ENCODE assay signal across 21 mouse cellular contexts in the genomic region with DNA sequence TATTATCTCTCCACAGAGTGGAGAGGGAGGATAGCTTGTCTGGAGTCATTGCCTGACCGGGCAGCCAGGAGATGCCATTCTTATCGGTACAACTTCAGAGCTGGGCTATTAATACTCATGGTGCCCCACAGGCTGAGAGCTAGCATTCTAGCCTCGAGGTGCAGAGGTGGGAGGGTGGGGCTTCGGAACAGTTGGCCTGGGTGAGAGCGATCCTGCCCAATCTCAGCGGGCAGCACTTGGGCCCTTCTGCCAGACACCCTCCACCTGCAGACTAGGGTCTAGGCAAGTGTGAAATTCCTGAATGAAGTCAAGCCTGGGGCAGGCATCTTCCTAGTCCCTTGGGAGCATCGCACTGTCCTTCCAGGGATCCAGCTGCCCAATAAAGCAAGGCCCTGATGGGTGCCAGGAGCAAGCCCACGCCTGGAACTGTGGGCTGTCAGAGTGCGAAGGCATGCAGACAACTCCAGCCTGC. TPM values are rescaled to one million over a fixed set of nuclear protein-coding genes. Genes with fewer than 3 reads are reported as not detected.
DNase-seq lines count a peak whose midpoint lies in the region; ATAC-seq and TF ChIP-seq lines count a peak whose summit lies in the region.
"Had no signal": no experiment of that assay in that cellular context is flagged by ENCODE, and none has a peak within 500 bp of the region (broad histone marks: within the 10 kb centered on the region; RNA-seq: fewer than 3 reads in every experiment).

No protein-coding gene starts in this region.

- H3K9me3 ChIP-seq in embryonic facial prominence, embryonic 15.5 days (replicated peaks), result no peaks in the 10 kb centered on the region
- no peaks in the 10 kb centered on the region for H3K9me3 ChIP-seq in embryonic facial prominence, embryonic 10.5 days
- no peaks in the 10 kb centered on the region for H3K9me3 ChIP-seq in lung, postnatal 0 days (ENCODE audit: low read length)
- H3K9me3 ChIP-seq in heart, embryonic 16.5 days (replicated peaks; ENCODE audit: control insufficient read depth, low read length), result 0 out of 2 replicates have a peak, but pooled peaks cover 3% of the 10 kb centered on the region
- H3K9me3 ChIP-seq: neural tube, embryonic 12.5 days had no signal

- TF ChIP-seq POLR2A in myocyte (IDR thresholded peaks at IDR 0.05; ENCODE audit: insufficient read length, low read depth), result no peak

- WGBS in embryonic facial prominence, embryonic 15.5 days, result 68% methylated on average over 9 of the region's 9 CpGs
- WGBS in embryonic facial prominence, embryonic 10.5 days, result 74% methylated on average over 9 of the region's 9 CpGs
- 42% methylated on average over 9 of the region's 9 CpGs for WGBS in lung, postnatal 0 days
- WGBS in heart, embryonic 16.5 days, result 25% methylated on average over 9 of the region's 9 CpGs

- no peak for DNase-seq in embryonic facial prominence, embryonic 10.5 days (ENCODE audit: low spot score)
- DNase-seq in lung, postnatal 0 days (ENCODE audit: low spot score), result peak; percentile 12
- no peak for DNase-seq in lung, postnatal 4 days
- no peak for DNase-seq in kidney, postnatal 25 days
- no peak for DNase-seq in urinary bladder, postnatal 25 days (ENCODE audit: low spot score)
- DNase-seq: adrenal gland, adult 8-10 months; gastrocnemius, postnatal 14 days; kidney, adult 8-10 months; kidney, postnatal 14 days; lung, postnatal 14 days; right cerebral cortex, postnatal 4 days had no signal

- no peak overlapping the region for H3K27ac ChIP-seq in embryonic facial prominence, embryonic 15.5 days (replicated peaks)
- H3K27ac ChIP-seq in embryonic facial prominence, embryonic 10.5 days (replicated peaks), result no peak overlapping the region
- no peak overlapping the region for H3K27ac ChIP-seq in lung, postnatal 0 days (ENCODE audit: low read length)
- H3K27ac ChIP-seq in heart, embryonic 16.5 days (ENCODE audit: low read length), result peak overlapping the region; percentile 97
- H3K27ac ChIP-seq: liver, embryonic 14.5 days; midbrain, embryonic 10.5 days; neural tube, embryonic 12.5 days; stomach, postnatal 0 days had no signal

- H3K79me2 ChIP-seq in myocyte (ENCODE audit: control insufficient read depth, insufficient read depth), result no peaks in the 10 kb centered on the region

- H3K27me3 ChIP-seq in embryonic facial prominence, embryonic 15.5 days, result peaks cover 10% of the 10 kb centered on the region; the same call in 1 of the 2 replicates
- H3K27me3 ChIP-seq in embryonic facial prominence, embryonic 10.5 days (replicated peaks; ENCODE audit: low read depth, poor library complexity, severe bottlenecking), result peaks cover 11% of the 10 kb centered on the region
- H3K27me3 ChIP-seq in lung, postnatal 0 days (replicated peaks; ENCODE audit: insufficient read depth, low read length), result no peaks in the 10 kb centered on the region
- H3K27me3 ChIP-seq in heart, embryonic 16.5 days (ENCODE audit: control insufficient read depth, insufficient read depth, low read length), result no peaks in the 10 kb centered on the region
- no peaks in the 10 kb centered on the region for H3K27me3 ChIP-seq in myocyte (ENCODE audit: control insufficient read depth, insufficient read depth, insufficient read length)
- H3K27me3 ChIP-seq: neural tube, embryonic 12.5 days; Patski had no signal

- no peaks in the 10 kb centered on the region for H3K36me3 ChIP-seq in embryonic facial prominence, embryonic 15.5 days
- H3K36me3 ChIP-seq in embryonic facial prominence, embryonic 10.5 days (replicated peaks), result no peaks in the 10 kb centered on the region
- H3K36me3 ChIP-seq in lung, postnatal 0 days (ENCODE audit: insufficient read depth, low read length), result no peaks in the 10 kb centered on the region
- H3K36me3 ChIP-seq in heart, embryonic 16.5 days (ENCODE audit: control insufficient read depth, insufficient read depth), result no peaks in the 10 kb centered on the region
- no peaks in the 10 kb centered on the region for H3K36me3 ChIP-seq in myocyte (ENCODE audit: control insufficient read depth, insufficient read depth)
- H3K36me3 ChIP-seq: midbrain, embryonic 10.5 days; neural tube, embryonic 12.5 days had no signal

- no peak for TF ChIP-seq CTCF in lung, postnatal 0 days (IDR thresholded peaks at IDR 0.05)

- ATAC-seq in embryonic facial prominence, embryonic 15.5 days (ENCODE audit: insufficient number of reproducible peaks, low FRiP score, low TSS enrichment, low read depth), result peak; percentile 44; the same call in 1 of the 2 replicates
- no peak; the same call in 1 of the 2 replicates for ATAC-seq in lung, postnatal 0 days
- peak; percentile 95 for ATAC-seq in heart, embryonic 16.5 days (replicated peaks; ENCODE audit: extremely low read depth, insufficient read depth, low FRiP score)
- ATAC-seq: Patski had no signal

- H3ac ChIP-seq in myocyte (ENCODE audit: control insufficient read depth, insufficient read length), result no peak overlapping the region

- H3K4me1 ChIP-seq in embryonic facial prominence, embryonic 15.5 days, result 0 out of 2 replicates have a peak, but pooled peaks cover 6% of the 10 kb centered on the region
- peaks cover 9% of the 10 kb centered on the region for H3K4me1 ChIP-seq in embryonic facial prominence, embryonic 10.5 days
- peaks cover under 1% of the 10 kb centered on the region; the same call in 1 of the 2 replicates for H3K4me1 ChIP-seq in lung, postnatal 0 days (ENCODE audit: insufficient read depth, low read depth, low read length)
- peaks cover 30% of the 10 kb centered on the region for H3K4me1 ChIP-seq in heart, embryonic 16.5 days (ENCODE audit: control insufficient read depth, insufficient read depth, low read length)

- no peak overlapping the region for H3K4me3 ChIP-seq in embryonic facial prominence, embryonic 15.5 days (replicated peaks)
- no peak overlapping the region for H3K4me3 ChIP-seq in embryonic facial prominence, embryonic 10.5 days
- H3K4me3 ChIP-seq in lung, postnatal 0 days (ENCODE audit: low read depth, low read length), result no peak overlapping the region
- H3K4me3 ChIP-seq in heart, embryonic 16.5 days (ENCODE audit: low read length), result peak overlapping the region; percentile 27
- H3K4me3 ChIP-seq in myocyte, result no peak overlapping the region
- H3K4me3 ChIP-seq: midbrain, embryonic 10.5 days; neural tube, embryonic 12.5 days had no signal

- no peak overlapping the region for H3K4me2 ChIP-seq in embryonic facial prominence, embryonic 15.5 days (replicated peaks)
- H3K4me2 ChIP-seq in lung, postnatal 0 days (replicated peaks; ENCODE audit: low read depth, low read length), result no peak overlapping the region
- H3K4me2 ChIP-seq in heart, embryonic 16.5 days (ENCODE audit: low read depth, low read length), result peak overlapping the region; percentile 63
- H3K4me2 ChIP-seq in myocyte (ENCODE audit: low read depth), result no peak overlapping the region
- H3K4me2 ChIP-seq: neural tube, embryonic 12.5 days had no signal

- no peak overlapping the region for H3K9ac ChIP-seq in embryonic facial prominence, embryonic 15.5 days
- no peak overlapping the region for H3K9ac ChIP-seq in lung, postnatal 0 days (replicated peaks; ENCODE audit: low read depth)
- H3K9ac ChIP-seq in heart, embryonic 16.5 days (ENCODE audit: low read length), result peak overlapping the region; percentile 53
- H3K9ac ChIP-seq: liver, embryonic 14.5 days had no signal

- no peak for TF ChIP-seq EP300 in lung, postnatal 0 days (IDR thresholded peaks at IDR 0.05)

TF ChIP-seq in myocyte, 11 proteins besides CTCF, POLR2A, EP300 and RAD21 (continues in another document):
- TF ChIP-seq MYOD1 (IDR thresholded peaks at IDR 0.05; ENCODE audit: control insufficient read depth in 1 of 3, insufficient read length in 2 of 3, low read depth in 2 of 3) (peak in 1 of 3 experiments; percentile 62), MYOG (IDR thresholded peaks at IDR 0.05; ENCODE audit: control insufficient read depth in 1 of 3, insufficient read depth in 1 of 3, insufficient read length in 2 of 3, low read depth in 2 of 3) (peak in 1 of 3 experiments; percentile 85)

RNA-seq across cellular contexts. Expression of a gene that starts 6.0 kb away (rescaled TPM):
- 17.6 and 19.5 TPM in 2 replicates for polyA plus RNA-seq in embryonic facial prominence, embryonic 15.5 days (2015; fragmentation: Nextera tagmentation; extraction: Ambion mirVana)
- polyA plus RNA-seq in embryonic facial prominence, embryonic 10.5 days (2016; fragmentation: Nextera tagmentation; extraction: Ambion mirVana), result 19.2 and 24.3 TPM in 2 replicates
- polyA plus RNA-seq in lung, postnatal 0 days (2015; fragmentation: Nextera tagmentation; extraction: Ambion mirVana), result 9.9 and 10.0 TPM in 2 replicates
- polyA plus RNA-seq in heart, embryonic 16.5 days (2015; fragmentation: Nextera tagmentation; extraction: Ambion mirVana), result 13.0 and 13.9 TPM in 2 replicates
- 1.6 TPM for polyA plus RNA-seq in myocyte (2012; fragmentation: generic; extraction: Trizol)

RNA-seq across cellular contexts. Expression of a gene that starts 21.2 kb away (rescaled TPM):
- 6.3 and 9.4 TPM in 2 replicates for polyA plus RNA-seq in embryonic facial prominence, embryonic 15.5 days (2015; fragmentation: Nextera tagmentation; extraction: Ambion mirVana)
- 0.31 and 0.34 TPM in 2 replicates for polyA plus RNA-seq in embryonic facial prominence, embryonic 10.5 days (2016; fragmentation: Nextera tagmentation; extraction: Ambion mirVana)
- polyA plus RNA-seq in lung, postnatal 0 days (2015; fragmentation: Nextera tagmentation; extraction: Ambion mirVana), result 0.75 and 1.3 TPM in 2 replicates
- 175 and 177 TPM in 2 replicates for polyA plus RNA-seq in heart, embryonic 16.5 days (2015; fragmentation: Nextera tagmentation; extraction: Ambion mirVana)
- 29.1 TPM for polyA plus RNA-seq in myocyte (2012; fragmentation: generic; extraction: Trizol)

RNA-seq across cellular contexts. Expression of a gene that starts 39.8 kb away (rescaled TPM):
- polyA plus RNA-seq in embryonic facial prominence, embryonic 15.5 days (2015; fragmentation: Nextera tagmentation; extraction: Ambion mirVana), result 6.7 and 6.8 TPM in 2 replicates
- 7.4 and 7.9 TPM in 2 replicates for polyA plus RNA-seq in embryonic facial prominence, embryonic 10.5 days (2016; fragmentation: Nextera tagmentation; extraction: Ambion mirVana)
- polyA plus RNA-seq in lung, postnatal 0 days (2015; fragmentation: Nextera tagmentation; extraction: Ambion mirVana), result 23.6 and 24.5 TPM in 2 replicates
- polyA plus RNA-seq in heart, embryonic 16.5 days (2015; fragmentation: Nextera tagmentation; extraction: Ambion mirVana), result 5.8 and 6.3 TPM in 2 replicates
- polyA plus RNA-seq in myocyte (2012; fragmentation: generic; extraction: Trizol), result 0.17 TPM
- polyA plus RNA-seq: Patski had no signal

RNA-seq across cellular contexts. Expression of a gene that starts 47.0 kb away (rescaled TPM):
- not detected in 2 replicates for polyA plus RNA-seq in embryonic facial prominence, embryonic 15.5 days (2015; fragmentation: Nextera tagmentation; extraction: Ambion mirVana)
- polyA plus RNA-seq in embryonic facial prominence, embryonic 10.5 days (2016; fragmentation: Nextera tagmentation; extraction: Ambion mirVana), result not detected in 2 replicates
- not detected in 2 replicates for polyA plus RNA-seq in lung, postnatal 0 days (2015; fragmentation: Nextera tagmentation; extraction: Ambion mirVana)
- not detected in 2 replicates for polyA plus RNA-seq in heart, embryonic 16.5 days (2015; fragmentation: Nextera tagmentation; extraction: Ambion mirVana)
- not detected for polyA plus RNA-seq in myocyte (2012; fragmentation: generic; extraction: Trizol)
- polyA plus RNA-seq: limb, embryonic 14.5 days; liver, embryonic 14.5 days; neural tube, embryonic 12.5 days; Patski; stomach, postnatal 0 days; urinary bladder, adult 2 months had no signal

RNA-seq across cellular contexts. Expression of a gene that starts 48.3 kb away (rescaled TPM):
- polyA plus RNA-seq in embryonic facial prominence, embryonic 15.5 days (2015; fragmentation: Nextera tagmentation; extraction: Ambion mirVana), result 16.8 and 17.2 TPM in 2 replicates
- polyA plus RNA-seq in embryonic facial prominence, embryonic 10.5 days (2016; fragmentation: Nextera tagmentation; extraction: Ambion mirVana), result 21.0 and 21.8 TPM in 2 replicates
- polyA plus RNA-seq in lung, postnatal 0 days (2015; fragmentation: Nextera tagmentation; extraction: Ambion mirVana), result 9.0 and 9.2 TPM in 2 replicates
- 8.7 and 9.5 TPM in 2 replicates for polyA plus RNA-seq in heart, embryonic 16.5 days (2015; fragmentation: Nextera tagmentation; extraction: Ambion mirVana)
- polyA plus RNA-seq in myocyte (2012; fragmentation: generic; extraction: Trizol), result 15.7 TPM
